Mouse (Mus musculus) heart, embryonic 12.5 days (tissue): ENCODE data around the gene Pfkl. TPM values are rescaled to one million over a fixed set of nuclear protein-coding genes. Genes with fewer than 3 reads are reported as not detected.

ENCODE experiments used
- ATAC-seq: fragments of 200-750 bp; cut with Nextera tagmentation; 2 replicates; pipeline ENCODE4 v1.8.0; 2017; ENCODE audit warnings: moderate TSS enrichment, moderate library complexity; ENCODE audit not compliant: insufficient number of reproducible peaks, low FRiP score
- H3K27ac ChIP-seq: fragments of 300-500 bp; sonication (generic); 2 replicates; pipeline ENCODE4 v1.5.1; 2016; ENCODE audit warnings: mild to moderate bottlenecking, moderate library complexity; ENCODE audit not compliant: poor library complexity, severe bottlenecking
- H3K27me3 ChIP-seq: fragments of 300-500 bp; sonication (generic); replicated peaks from 2 replicates; pipeline ENCODE4 v1.6.1; 2016; ENCODE audit warnings: mild to moderate bottlenecking, moderate library complexity
- H3K36me3 ChIP-seq: fragments of 300-500 bp; sonication (generic); 2 replicates; pipeline ENCODE4 v1.6.1; 2016; ENCODE audit warnings: mild to moderate bottlenecking, moderate library complexity
- H3K4me1 ChIP-seq: fragments of 300-500 bp; sonication (generic); replicated peaks from 2 replicates; pipeline ENCODE4 v1.6.1; 2016; ENCODE audit warnings: mild to moderate bottlenecking
- H3K4me2 ChIP-seq: fragments of 300-500 bp; sonication (generic); 2 replicates; pipeline ENCODE4 v1.6.1; 2016; ENCODE audit warnings: mild to moderate bottlenecking, moderate library complexity
- H3K4me3 ChIP-seq: fragments of 300-500 bp; sonication (generic); 2 replicates; pipeline ENCODE4 v1.5.1; 2016; ENCODE audit warnings: mild to moderate bottlenecking
- H3K9ac ChIP-seq: fragments of 300-500 bp; sonication (generic); 2 replicates; pipeline ENCODE4 v1.6.1; 2016; ENCODE audit warnings: mild to moderate bottlenecking, moderate library complexity
- H3K9me3 ChIP-seq: fragments of 300-500 bp; sonication (generic); replicated peaks from 2 replicates; pipeline ENCODE4 v1.6.1; 2016; ENCODE audit warnings: mild to moderate bottlenecking, moderate library complexity
- WGBS: fragments of 180-500 bp; shearing (Covaris S2); methylation state at CpG from one replicate; pipeline ENCODE4 v1.1.7; 2016; 5-methylcytosine and 5-hydroxymethylcytosine counted together
- polyA plus RNA-seq: library from polyadenylated mRNA; unstranded; fragments of >200 nt; fragmentation: Nextera tagmentation; extraction: Ambion mirVana; gene quantifications from 2 replicates; pipeline ENCODE4 v1.2.1, GENCODE M21; 2016

The Pfkl gene
- polyA plus RNA-seq: 220 and 226 TPM in 2 replicates

GRCm38 (mm10) chr10:78009945-78010293 is at the start of gene Pfkl:
Pfkl (minus strand) TSS chr10:78010083.
- WGBS: under 1% methylated on average over 9 of the region's 9 CpGs
- ATAC-seq: no peak
- H3K4me1 ChIP-seq: peaks cover 39% of the 10 kb centered on the region

GRCm38 (mm10) chr10:78057056-78057455 is 47.2 kb upstream of the Pfkl start:
- H3K4me2 ChIP-seq: no peak overlapping the region
- no peaks in the 10 kb centered on the region for H3K4me1 ChIP-seq
- no peaks in the 10 kb centered on the region for H3K9me3 ChIP-seq
- H3K27ac ChIP-seq: no peak overlapping the region
- H3K36me3 ChIP-seq: no peaks in the 10 kb centered on the region
- H3K9ac ChIP-seq: no peak overlapping the region
- ATAC-seq: no peak
- H3K4me3 ChIP-seq: no peak overlapping the region
- WGBS: 85% methylated on average over 8 of the region's 8 CpGs
- no peaks in the 10 kb centered on the region for H3K27me3 ChIP-seq

More at GRCm38 (mm10) chr10:78009945-78010293, at the start of gene Pfkl:
- peak within 1 kb of the TSS; percentile 86 for H3K4me2 ChIP-seq
- H3K36me3 ChIP-seq: peaks cover 9% of the 10 kb centered on the region
- H3K27ac ChIP-seq: peak within 1 kb of the TSS; percentile 100
- peak within 1 kb of the TSS; percentile 97 for H3K9ac ChIP-seq
- peak within 1 kb of the TSS; percentile 83 for H3K4me3 ChIP-seq
- H3K27me3 ChIP-seq: no peaks in the 10 kb centered on the region
- H3K9me3 ChIP-seq: 0 out of 2 replicates have a peak, but pooled peaks cover 6% of the 10 kb centered on the region

- no peak overlapping the region for H3K4me2 ChIP-seq
- H3K9me3 ChIP-seq: no peaks in the 10 kb centered on the region
- no peaks in the 10 kb centered on the region for H3K4me1 ChIP-seq
- ATAC-seq: 0 out of 2 replicates have a peak, but pooled peaks have one; percentile 15
- no peak overlapping the region for H3K4me3 ChIP-seq
- no peak overlapping the region for H3K27ac ChIP-seq
- H3K9ac ChIP-seq: no peak overlapping the region
- H3K27me3 ChIP-seq: peaks cover 7% of the 10 kb centered on the region
- H3K36me3 ChIP-seq: no peaks in the 10 kb centered on the region
- WGBS: 62% methylated on average over 19 of the region's 19 CpGs
Observed at GRCm38 (mm10) chr10:78054633-78055565, 45.0 kb upstream of the Pfkl start.

GRCm38 (mm10) chr10:78049519-78050035 is 39.7 kb upstream of the Pfkl start:
- no peak overlapping the region for H3K27ac ChIP-seq
- H3K4me2 ChIP-seq: no peak overlapping the region
- no peak overlapping the region for H3K4me3 ChIP-seq
- ATAC-seq: 0 out of 2 replicates have a peak, but pooled peaks have one; percentile 18
- no peaks in the 10 kb centered on the region for H3K36me3 ChIP-seq
- no peaks in the 10 kb centered on the region for H3K4me1 ChIP-seq
- no peak overlapping the region for H3K9ac ChIP-seq
- H3K9me3 ChIP-seq: no peaks in the 10 kb centered on the region
- 44% methylated on average over 11 of the region's 11 CpGs for WGBS
- peaks cover 15% of the 10 kb centered on the region for H3K27me3 ChIP-seq

GRCm38 (mm10) chr10:78048061-78048730 is 38.3 kb upstream of the Pfkl start:
- no peak overlapping the region for H3K9ac ChIP-seq
- no peak overlapping the region for H3K4me3 ChIP-seq
- no peak for ATAC-seq
- H3K27ac ChIP-seq: no peak overlapping the region
- H3K36me3 ChIP-seq: no peaks in the 10 kb centered on the region
- 76% methylated on average over 9 of the region's 10 CpGs for WGBS
- H3K4me1 ChIP-seq: peaks cover 1% of the 10 kb centered on the region; the same call in 1 of the 2 replicates
- H3K9me3 ChIP-seq: no peaks in the 10 kb centered on the region
- H3K27me3 ChIP-seq: peaks cover 25% of the 10 kb centered on the region
- no peak overlapping the region for H3K4me2 ChIP-seq

GRCm38 (mm10) chr10:78046388-78046787 is 36.5 kb upstream of the Pfkl start:
- WGBS: 83% methylated on average over 4 of the region's 4 CpGs

GRCm38 (mm10) chr10:78044531-78044930 is 34.6 kb upstream of the Pfkl start:
- Histone ChIP-seq H3K9me3 (no peaks in the 10 kb centered on the region), H3K4me1 (peaks cover 4% of the 10 kb centered on the region; the same call in 1 of the 2 replicates), H3K4me2 (no peak overlapping the region), H3K4me3 (no peak overlapping the region), H3K27me3 (peaks cover 35% of the 10 kb centered on the region), H3K9ac (no peak overlapping the region), H3K27ac (no peak overlapping the region), H3K36me3 (no peaks in the 10 kb centered on the region)
- no peak for ATAC-seq
- WGBS: 70% methylated on average over 1 of the region's 1 CpGs

More at GRCm38 (mm10) chr10:78046388-78046787, 36.5 kb upstream of the Pfkl start:
- H3K27ac ChIP-seq: no peak overlapping the region
- H3K4me3 ChIP-seq: no peak overlapping the region
- peaks cover 4% of the 10 kb centered on the region; the same call in 1 of the 2 replicates for H3K4me1 ChIP-seq
- H3K9me3 ChIP-seq: no peaks in the 10 kb centered on the region
- H3K36me3 ChIP-seq: no peaks in the 10 kb centered on the region
- ATAC-seq: no peak
- peaks cover 43% of the 10 kb centered on the region for H3K27me3 ChIP-seq
- no peak overlapping the region for H3K4me2 ChIP-seq
- no peak overlapping the region for H3K9ac ChIP-seq

GRCm38 (mm10) chr10:78043406-78043836 is 33.5 kb upstream of the Pfkl start, which contains the start of gene Aire:
Aire (minus strand) TSS chr10:78043610.
- no peak for ATAC-seq
- Histone ChIP-seq H3K36me3 (no peaks in the 10 kb centered on the region), H3K27me3 (peaks cover 32% of the 10 kb centered on the region), H3K9me3 (no peaks in the 10 kb centered on the region), H3K4me1 (peaks cover 4% of the 10 kb centered on the region; the same call in 1 of the 2 replicates), H3K4me2 (peak within 1 kb of the TSS; percentile 57), H3K27ac (no peak within 1 kb of the TSS), H3K4me3 (peak within 1 kb of the TSS; percentile 27), H3K9ac (0 out of 2 replicates have a peak within 1 kb of the TSS, but pooled peaks have one; percentile 11)
- 3% methylated on average over 27 of the region's 27 CpGs for WGBS

GRCm38 (mm10) chr10:78042697-78043405 is 33.0 kb upstream of the Pfkl start:
- Histone ChIP-seq H3K36me3 (no peaks in the 10 kb centered on the region), H3K9me3 (no peaks in the 10 kb centered on the region), H3K4me3 (peak overlapping the region; percentile 27), H3K4me2 (peak overlapping the region; percentile 57), H3K27me3 (peaks cover 32% of the 10 kb centered on the region), H3K9ac (0 out of 2 replicates have a peak overlapping the region, but pooled peaks have one; percentile 11), H3K27ac (no peak overlapping the region), H3K4me1 (peaks cover 4% of the 10 kb centered on the region; the same call in 1 of the 2 replicates)
- WGBS: 51% methylated on average over 14 of the region's 14 CpGs
- ATAC-seq: no peak

- H3K9me3 ChIP-seq: no peaks in the 10 kb centered on the region
- no peak overlapping the region for H3K4me2 ChIP-seq
- no peak overlapping the region for H3K9ac ChIP-seq
- ATAC-seq: no peak
- H3K27me3 ChIP-seq: peaks cover 32% of the 10 kb centered on the region
- peaks cover 4% of the 10 kb centered on the region; the same call in 1 of the 2 replicates for H3K4me1 ChIP-seq
- no peaks in the 10 kb centered on the region for H3K36me3 ChIP-seq
- no peak overlapping the region for H3K4me3 ChIP-seq
- H3K27ac ChIP-seq: no peak overlapping the region
- 72% methylated on average over 7 of the region's 7 CpGs for WGBS
Observed at GRCm38 (mm10) chr10:78042096-78042495, 32.2 kb upstream of the Pfkl start.
